ENCODE assay signal across 27 mouse cellular contexts in genomic region chr14:79852683-79853082, GRCm38 (mm10).
DNase-seq lines count a peak whose midpoint lies in the region; ATAC-seq and TF ChIP-seq lines count a peak whose summit lies in the region.
"Had no signal": no experiment of that assay in that cellular context is flagged by ENCODE, and none has a peak within 500 bp of the region (broad histone marks: within the 10 kb centered on the region; RNA-seq: fewer than 3 reads in every experiment).

No protein-coding gene starts in this region.

- H3K27me3 ChIP-seq in heart, adult 2 months (ENCODE audit: control insufficient read depth, insufficient read depth, low read length) = no peaks in the 10 kb centered on the region
- H3K27me3 ChIP-seq in midbrain, embryonic 11.5 days (ENCODE audit: control insufficient read depth, insufficient read depth, low read length) = peaks cover 13% of the 10 kb centered on the region
- H3K27me3 ChIP-seq in midbrain, embryonic 13.5 days = peaks cover 20% of the 10 kb centered on the region
- no peaks in the 10 kb centered on the region for H3K27me3 ChIP-seq in embryonic facial prominence, embryonic 13.5 days
- H3K27me3 ChIP-seq in stomach, postnatal 0 days (ENCODE audit: control insufficient read depth, insufficient read depth, low read length) = no peaks in the 10 kb centered on the region
- H3K27me3 ChIP-seq: CH12.LX; heart, embryonic 12.5 days; heart, embryonic 15.5 days had no signal

- H3K79me2 ChIP-seq in heart, adult 2 months (replicated peaks; ENCODE audit: control insufficient read depth, insufficient read depth, low read length) = no peaks in the 10 kb centered on the region

- H3K27ac ChIP-seq in heart, adult 2 months = no peak overlapping the region
- no peak overlapping the region for H3K27ac ChIP-seq in midbrain, embryonic 11.5 days (ENCODE audit: low read depth, low read length)
- H3K27ac ChIP-seq in midbrain, embryonic 13.5 days = no peak overlapping the region
- no peak overlapping the region for H3K27ac ChIP-seq in embryonic facial prominence, embryonic 13.5 days
- H3K27ac ChIP-seq in stomach, postnatal 0 days (replicated peaks) = no peak overlapping the region
- H3K27ac ChIP-seq: forebrain, embryonic 10.5 days; heart, embryonic 15.5 days; hindbrain, embryonic 14.5 days had no signal

- H3K36me3 ChIP-seq in heart, adult 2 months (ENCODE audit: control insufficient read depth, insufficient read depth, low read length) = no peaks in the 10 kb centered on the region
- H3K36me3 ChIP-seq in midbrain, embryonic 11.5 days (ENCODE audit: control insufficient read depth, insufficient read depth, low read length) = no peaks in the 10 kb centered on the region
- no peaks in the 10 kb centered on the region for H3K36me3 ChIP-seq in midbrain, embryonic 13.5 days
- H3K36me3 ChIP-seq in embryonic facial prominence, embryonic 13.5 days = no peaks in the 10 kb centered on the region
- no peaks in the 10 kb centered on the region for H3K36me3 ChIP-seq in stomach, postnatal 0 days (ENCODE audit: control insufficient read depth, insufficient read depth, low read length)
- H3K36me3 ChIP-seq: forebrain, embryonic 10.5 days; G1E; heart, embryonic 12.5 days; heart, embryonic 15.5 days had no signal

- H3K4me3 ChIP-seq in heart, adult 2 months = no peak overlapping the region
- no peak overlapping the region for H3K4me3 ChIP-seq in midbrain, embryonic 11.5 days (ENCODE audit: low read depth, low read length)
- no peak overlapping the region for H3K4me3 ChIP-seq in midbrain, embryonic 13.5 days (replicated peaks)
- H3K4me3 ChIP-seq in embryonic facial prominence, embryonic 13.5 days = no peak overlapping the region
- no peak overlapping the region for H3K4me3 ChIP-seq in stomach, postnatal 0 days (ENCODE audit: low read depth, low read length)
- H3K4me3 ChIP-seq: forebrain, embryonic 10.5 days; heart, embryonic 12.5 days; heart, embryonic 15.5 days had no signal

- DNase-seq in heart, adult 11 months = peak; percentile 39
- DNase-seq in heart, adult 2 months = no peak
- DNase-seq in midbrain, embryonic 11.5 days (ENCODE audit: low spot score, missing footprints) = peak; percentile 45
- peak; percentile 39 for DNase-seq in forelimb bud, embryonic 11.5 days (ENCODE audit: low read depth, low spot score)
- no peak for DNase-seq in stomach, postnatal 0 days (ENCODE audit: low spot score)
- DNase-seq: adrenal gland, adult 2 months; adrenal gland, postnatal 14 days; B cell, adult 2 months; cerebellum, adult 11-12 months; cerebellum, adult 8-10 months; cerebellum, postnatal 10 days; cerebellum, postnatal 36 days; embryo, embryonic 11 days; gastrocnemius, postnatal 10 days; gastrocnemius, postnatal 36 days; heart, postnatal 10 days; heart, postnatal 36 days had no signal

- no peaks in the 10 kb centered on the region for H3K4me1 ChIP-seq in heart, adult 2 months (ENCODE audit: control insufficient read depth, insufficient read depth, low read length)
- H3K4me1 ChIP-seq in midbrain, embryonic 11.5 days (ENCODE audit: control insufficient read depth, insufficient read depth, low read length) = peaks cover 7% of the 10 kb centered on the region
- H3K4me1 ChIP-seq in midbrain, embryonic 13.5 days (replicated peaks) = peaks cover 25% of the 10 kb centered on the region
- H3K4me1 ChIP-seq in embryonic facial prominence, embryonic 13.5 days = no peaks in the 10 kb centered on the region
- H3K4me1 ChIP-seq in stomach, postnatal 0 days (replicated peaks; ENCODE audit: control insufficient read depth, insufficient read depth) = no peaks in the 10 kb centered on the region
- H3K4me1 ChIP-seq: heart, embryonic 12.5 days; heart, embryonic 15.5 days had no signal

- no peak for TF ChIP-seq POLR2A in heart, adult 2 months (IDR thresholded peaks at IDR 0.05; ENCODE audit: insufficient read depth, low read depth, low read length)

- H3K9ac ChIP-seq in heart, adult 2 months (ENCODE audit: low read depth, low read length) = no peak overlapping the region
- H3K9ac ChIP-seq in midbrain, embryonic 11.5 days (ENCODE audit: low read length) = no peak overlapping the region
- H3K9ac ChIP-seq in midbrain, embryonic 13.5 days (replicated peaks) = no peak overlapping the region
- H3K9ac ChIP-seq in embryonic facial prominence, embryonic 13.5 days = no peak overlapping the region
- no peak overlapping the region for H3K9ac ChIP-seq in stomach, postnatal 0 days (ENCODE audit: low read length)
- H3K9ac ChIP-seq: heart, embryonic 12.5 days; heart, embryonic 15.5 days; hindbrain, embryonic 14.5 days had no signal

- H3K4me2 ChIP-seq in midbrain, embryonic 11.5 days = no peak overlapping the region
- H3K4me2 ChIP-seq in midbrain, embryonic 13.5 days (replicated peaks) = no peak overlapping the region
- no peak overlapping the region for H3K4me2 ChIP-seq in embryonic facial prominence, embryonic 13.5 days
- no peak overlapping the region for H3K4me2 ChIP-seq in stomach, postnatal 0 days (replicated peaks; ENCODE audit: low read depth)
- H3K4me2 ChIP-seq: heart, embryonic 12.5 days; heart, embryonic 15.5 days; hindbrain, embryonic 14.5 days had no signal

- TF ChIP-seq CTCF in heart, adult 2 months (IDR thresholded peaks at IDR 0.05) = no peak
- no peak for TF ChIP-seq CTCF in stomach, postnatal 0 days (IDR thresholded peaks at IDR 0.05; ENCODE audit: low read depth)

- 81% methylated on average over 10 of the region's 10 CpGs for WGBS in heart, adult 2 months
- WGBS in midbrain, embryonic 11.5 days = 76% methylated on average over 10 of the region's 10 CpGs
- WGBS in midbrain, embryonic 13.5 days = 84% methylated on average over 10 of the region's 10 CpGs
- 56% methylated on average over 10 of the region's 10 CpGs for WGBS in embryonic facial prominence, embryonic 13.5 days
- 76% methylated on average over 10 of the region's 10 CpGs for WGBS in stomach, postnatal 0 days

- intact Hi-C loops in heart, adult 2 months (cut with DNase I) = no loop called here

- H3K9me3 ChIP-seq in midbrain, embryonic 11.5 days (ENCODE audit: control insufficient read depth, low read length) = no peaks in the 10 kb centered on the region
- H3K9me3 ChIP-seq in midbrain, embryonic 13.5 days = no peaks in the 10 kb centered on the region
- no peaks in the 10 kb centered on the region for H3K9me3 ChIP-seq in embryonic facial prominence, embryonic 13.5 days
- H3K9me3 ChIP-seq in stomach, postnatal 0 days (ENCODE audit: control insufficient read depth, low read length) = no peaks in the 10 kb centered on the region
- H3K9me3 ChIP-seq: forebrain, embryonic 10.5 days; heart, embryonic 12.5 days; heart, embryonic 15.5 days had no signal

- no peak for ATAC-seq in midbrain, embryonic 11.5 days (ENCODE audit: low FRiP score)
- no peak for ATAC-seq in midbrain, embryonic 13.5 days
- peak; percentile 59; the same call in 1 of the 2 replicates for ATAC-seq in embryonic facial prominence, embryonic 13.5 days (ENCODE audit: insufficient number of reproducible peaks, insufficient read depth, low FRiP score, low TSS enrichment, low read depth)
- ATAC-seq in stomach, postnatal 0 days (ENCODE audit: low FRiP score, low TSS enrichment) = no peak
- ATAC-seq: intestine, postnatal 0 days; Patski had no signal

- TF ChIP-seq EP300 in heart, adult 2 months (IDR thresholded peaks at IDR 0.05; ENCODE audit: insufficient read depth, low read depth, low read length) = no peak
- no peak for TF ChIP-seq EP300 in stomach, postnatal 0 days (optimal IDR thresholded peaks at IDR 0.05)

Comparison
In these comparisons a context has a peak if more than half of its experiments do, and no peak if none do; other contexts are left out.
1. DNase-seq: peak in heart, adult 11 months (single experiment), midbrain, embryonic 11.5 days (single experiment) and forelimb bud, embryonic 11.5 days (single experiment); none in heart, adult 2 months (0 of 2) and stomach, postnatal 0 days (single experiment).